Mouse (Mus musculus) midbrain, postnatal 0 days (tissue): ENCODE data around the gene 1700017B05Rik. TPM values are rescaled to one million over a fixed set of nuclear protein-coding genes. Genes with fewer than 3 reads are reported as not detected.

ENCODE experiments used
- ATAC-seq: fragments of 200-750 bp; cut with Nextera tagmentation; 2 replicates; pipeline ENCODE4 v1.8.0; 2017; ENCODE audit warnings: moderate number of reproducible peaks, mild to moderate bottlenecking, moderate TSS enrichment, moderate library complexity; ENCODE audit not compliant: low FRiP score
- DNase-seq: peaks from one replicate; pipeline ENCODE4 v3.0.0-alpha.2; 2015; ENCODE audit warnings: low spot score
- H3K27ac ChIP-seq: fragments of 300-500 bp; sonication (generic); 2 replicates; pipeline ENCODE4 v1.5.1; 2014; ENCODE audit warnings: low read depth, mild to moderate bottlenecking, low read length, mixed read lengths
- H3K27me3 ChIP-seq: fragments of 300-500 bp; sonication (generic); 2 replicates; pipeline ENCODE4 v1.6.1; 2014; ENCODE audit warnings: low read length, control low read depth, mixed read lengths; ENCODE audit not compliant: insufficient read depth
- H3K36me3 ChIP-seq: fragments of 300-500 bp; sonication (generic); 2 replicates; pipeline ENCODE4 v1.6.1; 2014; ENCODE audit warnings: low read length, control low read depth, mixed read lengths; ENCODE audit not compliant: insufficient read depth
- H3K4me1 ChIP-seq: fragments of 300-500 bp; sonication (generic); 2 replicates; pipeline ENCODE4 v1.6.1; 2014; ENCODE audit warnings: mild to moderate bottlenecking, control low read depth, antibody characterized with exemption, low read length, mixed read lengths; ENCODE audit not compliant: insufficient read depth
- H3K4me2 ChIP-seq: fragments of 300-500 bp; sonication (generic); 2 replicates; pipeline ENCODE4 v1.6.1; 2014; ENCODE audit warnings: low read depth, mild to moderate bottlenecking, low read length, mixed read lengths; ENCODE audit not compliant: poor library complexity, severe bottlenecking
- H3K4me3 ChIP-seq: fragments of 300-500 bp; sonication (generic); 2 replicates; pipeline ENCODE4 v1.5.1; 2014; ENCODE audit warnings: low read depth, mild to moderate bottlenecking, low read length, moderate library complexity
- H3K9ac ChIP-seq: fragments of 300-500 bp; sonication (generic); replicated peaks from 2 replicates; pipeline ENCODE4 v1.6.1; 2014; ENCODE audit warnings: mild to moderate bottlenecking, low read length, moderate library complexity, mixed read lengths; ENCODE audit not compliant: poor library complexity, severe bottlenecking
- H3K9me3 ChIP-seq: fragments of 300-500 bp; sonication (generic); 2 replicates; pipeline ENCODE4 v1.6.1; 2016; ENCODE audit warnings: low read length, control low read depth
- CTCF ChIP-seq: IDR thresholded peaks from 2 replicates; pipeline ENCODE4 v1.5.1; 2016; ENCODE audit warnings: antibody characterized with exemption, mild to moderate bottlenecking
- WGBS: fragments of 180-500 bp; shearing (Covaris S2); extraction: QIAGEN DNeasy Blood & Tissue Kit; methylation state at CpG from one replicate; pipeline ENCODE4 v1.1.7; 2014; 5-methylcytosine and 5-hydroxymethylcytosine counted together
- polyA plus RNA-seq: library from polyadenylated mRNA; unstranded; fragments of >200 nt; fragmentation: Nextera tagmentation; extraction: Ambion mirVana; gene quantifications from 2 replicates; pipeline ENCODE4 v1.2.1, GENCODE M21; 2015
- total RNA-seq: library from RNA; depleted of rRNA; stranded (reverse); fragments of >200 nt; gene quantifications from 2 replicates; pipeline ENCODE4 v1.2.3, GENCODE M21; 2014

1700017B05Rik gene
- total and polyA plus RNA-seq, 2 experiments from 2014 or later, result 5.0 to 10.9 TPM

GRCm38 (mm10) chr9:57278268-57278667 is 15.9 kb upstream of the 1700017B05Rik start:
- ATAC-seq, result no peak
- Histone ChIP-seq H3K4me3 (no peak overlapping the region), H3K27ac (no peak overlapping the region), H3K9me3 (no peaks in the 10 kb centered on the region), H3K36me3 (no peaks in the 10 kb centered on the region), H3K9ac (no peak overlapping the region), H3K4me1 (0 out of 2 replicates have a peak, but pooled peaks cover 7% of the 10 kb centered on the region), H3K27me3 (no peaks in the 10 kb centered on the region), H3K4me2 (no peak overlapping the region)
- 64% methylated on average over 4 of the region's 4 CpGs for WGBS
- DNase-seq, result no peak
- no peak for TF ChIP-seq CTCF

- Histone ChIP-seq H3K9me3 (no peaks in the 10 kb centered on the region), H3K36me3 (no peaks in the 10 kb centered on the region), H3K4me1 (0 out of 2 replicates have a peak, but pooled peaks cover under 1% of the 10 kb centered on the region), H3K4me3 (no peak overlapping the region), H3K27ac (no peak overlapping the region), H3K27me3 (no peaks in the 10 kb centered on the region), H3K9ac (no peak overlapping the region), H3K4me2 (no peak overlapping the region)
- DNase-seq, result peak; percentile 30
- no peak for TF ChIP-seq CTCF
- no peak for ATAC-seq
Observed at GRCm38 (mm10) chr9:57276311-57276710, 13.9 kb upstream of the 1700017B05Rik start.

DNA sequence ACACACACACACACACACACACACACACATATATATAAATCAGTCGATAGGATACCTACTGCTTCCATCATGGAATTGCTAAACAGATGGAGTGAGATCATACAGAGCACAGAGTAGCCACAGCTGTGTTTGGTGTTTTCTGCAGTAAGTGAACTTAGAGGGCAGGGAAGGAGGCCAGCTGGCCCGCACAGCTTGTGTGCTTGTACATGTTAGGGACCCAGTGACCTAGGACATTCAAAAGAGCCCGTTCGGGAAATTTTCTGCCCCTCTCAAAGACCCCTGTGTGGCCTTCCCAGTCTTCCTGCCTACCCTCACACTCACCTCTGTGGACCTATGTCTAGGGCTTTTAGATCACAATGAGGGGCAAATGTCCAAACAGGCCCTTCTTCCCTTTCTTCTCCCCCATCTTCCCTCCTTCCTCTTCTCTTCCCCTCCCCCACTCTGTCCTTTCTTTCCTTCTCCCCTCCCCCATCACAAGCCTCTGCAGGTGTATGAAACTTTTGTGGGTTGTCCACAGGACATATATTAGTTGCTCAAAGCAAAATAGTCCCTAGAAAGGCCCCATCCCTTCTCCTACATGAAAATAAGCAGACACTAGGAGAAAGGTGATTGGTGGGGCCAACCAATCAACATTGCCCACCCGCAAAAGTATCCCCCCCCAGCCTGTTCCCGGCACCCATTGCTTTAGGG is 11.5 kb upstream of the 1700017B05Rik start:
- Histone ChIP-seq H3K4me1 (no peaks in the 10 kb centered on the region), H3K36me3 (no peaks in the 10 kb centered on the region), H3K27ac (no peak overlapping the region), H3K4me3 (no peak overlapping the region), H3K9me3 (no peaks in the 10 kb centered on the region), H3K9ac (no peak overlapping the region), H3K4me2 (no peak overlapping the region), H3K27me3 (no peaks in the 10 kb centered on the region)
- TF ChIP-seq CTCF, result no peak
- DNase-seq (no peak), ATAC-seq (no peak)
- whole genome bisulfite sequencing, result 31% methylated on average over 6 of the region's 6 CpGs

DNA sequence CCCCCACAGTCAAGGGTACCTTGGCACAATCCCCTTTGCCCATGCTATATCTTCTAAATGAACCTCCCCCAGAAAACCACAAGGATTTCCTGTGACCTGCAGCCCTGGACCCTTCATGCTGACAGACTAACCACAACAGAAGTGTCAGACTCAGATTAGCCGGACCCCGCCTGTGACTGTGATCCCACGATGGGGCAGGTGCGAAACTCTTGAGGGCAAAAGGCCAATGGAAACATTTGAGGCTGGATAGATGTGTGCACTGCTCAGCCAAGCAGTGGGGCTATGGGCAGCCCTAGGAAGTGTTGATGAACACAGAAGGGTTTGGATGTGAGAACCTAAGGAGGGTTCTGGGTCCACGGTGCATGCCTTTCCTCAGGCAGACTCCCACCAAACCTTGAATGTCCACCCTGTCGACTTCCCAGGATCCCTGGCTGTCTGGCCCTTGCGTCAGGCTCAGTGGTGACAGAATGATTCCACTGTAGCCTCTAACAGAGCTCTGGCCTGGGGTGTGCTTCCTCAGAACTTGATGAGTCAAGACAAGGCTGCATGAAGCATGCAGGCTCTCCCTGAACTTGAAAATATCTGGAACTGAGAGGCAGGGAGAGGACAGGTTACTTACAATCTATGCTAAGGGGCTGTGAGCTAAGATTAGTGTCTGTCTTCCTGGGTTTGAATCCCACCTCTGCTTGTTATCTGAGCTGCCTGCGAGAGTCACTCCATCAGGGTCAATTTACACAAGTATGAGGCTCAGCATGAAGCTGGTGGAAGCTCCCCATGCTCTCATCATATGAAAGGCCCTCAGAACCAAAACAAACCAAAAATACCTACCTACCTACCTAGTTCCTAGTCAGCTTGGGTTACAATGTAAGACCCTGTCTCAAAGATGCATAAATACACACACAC is 10.7 kb upstream of the 1700017B05Rik start:
- WGBS, result 74% methylated on average over 8 of the region's 8 CpGs
- Histone ChIP-seq H3K36me3 (no peaks in the 10 kb centered on the region), H3K27ac (no peak overlapping the region), H3K4me2 (no peak overlapping the region), H3K9ac (no peak overlapping the region), H3K4me1 (no peaks in the 10 kb centered on the region), H3K9me3 (no peaks in the 10 kb centered on the region), H3K4me3 (no peak overlapping the region), H3K27me3 (no peaks in the 10 kb centered on the region)
- ATAC-seq, result no peak
- no peak for DNase-seq
- TF ChIP-seq CTCF, result no peak

DNA sequence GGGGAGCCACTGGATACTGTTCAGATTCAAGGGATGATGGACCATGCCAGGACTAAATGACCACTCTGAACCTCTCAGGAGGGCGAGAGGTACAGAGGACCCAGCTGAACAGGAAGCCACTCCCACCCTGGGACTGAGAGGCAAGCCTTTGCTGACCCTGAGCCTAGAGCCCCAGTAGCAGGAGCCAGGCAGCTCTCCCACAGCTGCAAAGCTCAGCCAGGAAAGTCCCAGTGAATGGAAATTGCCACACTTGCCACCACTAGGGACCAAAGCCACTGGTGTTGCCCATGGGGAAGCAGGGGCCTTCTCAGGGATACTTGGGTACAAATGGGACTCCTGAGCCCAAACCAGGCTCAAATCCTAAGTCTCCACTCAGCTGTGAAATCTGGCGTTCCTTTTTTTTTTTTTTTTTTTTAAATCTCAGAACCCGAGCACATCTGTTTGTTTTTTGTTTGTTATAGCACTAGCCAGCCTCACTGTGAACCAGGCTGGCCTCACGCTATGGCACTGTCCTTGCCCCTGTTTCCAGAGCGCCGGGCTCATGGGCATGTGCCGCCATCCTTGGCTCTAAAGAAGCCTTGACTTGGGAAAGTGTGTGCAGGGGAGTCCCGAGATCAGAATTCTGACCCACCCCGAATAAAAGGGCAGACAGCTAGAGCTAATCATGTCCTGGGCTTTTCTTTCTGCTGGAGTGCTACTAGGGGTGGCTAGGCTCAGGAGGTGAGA is 9.6 kb upstream of the 1700017B05Rik start:
- ATAC-seq, result no peak
- DNase-seq, result no peak
- H3K4me1 ChIP-seq, result 0 out of 2 replicates have a peak, but pooled peaks cover 4% of the 10 kb centered on the region
- no peak overlapping the region for H3K4me2 ChIP-seq
- no peak overlapping the region for H3K4me3 ChIP-seq
- H3K9me3 ChIP-seq, result no peaks in the 10 kb centered on the region
- H3K36me3 ChIP-seq, result no peaks in the 10 kb centered on the region
- H3K27ac ChIP-seq, result no peak overlapping the region
- no peak overlapping the region for H3K9ac ChIP-seq
- WGBS, result 53% methylated on average over 9 of the region's 9 CpGs
- H3K27me3 ChIP-seq, result no peaks in the 10 kb centered on the region
- TF ChIP-seq CTCF, result no peak
